Mouse (Mus musculus) gastrocnemius, adult 8-10 months (tissue): Measurements from ENCODE around the gene Grm5. TPM values are rescaled to one million over a fixed set of nuclear protein-coding genes. Genes with fewer than 3 reads are reported as not detected.

ENCODE experiments used
- DNase-seq, 2 experiments: peaks; one replicate each; pipeline ENCODE4 v3.0.0; 2022; ENCODE audit warnings: low spot score in 2 of 2
- total RNA-seq, 4 experiments: library from RNA; stranded (reverse); gene quantifications; 2 replicates each; pipeline ENCODE4 v1.2.4; 2022

Gene Grm5
- total RNA-seq = under 1 TPM in 1 of 4 experiments, not detected in 3; 0.07 TPM

DNA sequence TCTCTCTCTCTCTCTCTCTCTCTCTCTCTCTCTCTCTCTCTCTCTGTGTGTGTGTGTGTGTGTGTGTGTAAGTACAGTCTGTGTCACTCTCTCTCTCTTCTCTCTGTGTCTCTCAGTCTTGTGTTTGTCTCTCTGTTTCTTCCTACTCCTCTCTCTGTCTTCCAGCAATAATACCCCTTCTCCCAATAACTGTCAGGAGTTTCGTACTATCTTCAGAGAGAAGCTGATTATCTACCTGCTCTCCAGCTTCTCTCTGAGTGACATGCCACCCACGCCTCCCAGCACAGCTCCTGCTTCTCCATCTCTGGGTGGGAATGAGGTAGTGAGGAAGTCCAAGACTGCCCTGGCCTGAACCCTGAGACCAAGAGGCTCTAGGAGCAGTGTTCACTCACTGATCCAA lies at the start of gene Grm5:
Gene Grm5 (plus strand): TSS at position 301 of the 400 bp plus-strand sequence.
- no peak for DNase-seq

DNA sequence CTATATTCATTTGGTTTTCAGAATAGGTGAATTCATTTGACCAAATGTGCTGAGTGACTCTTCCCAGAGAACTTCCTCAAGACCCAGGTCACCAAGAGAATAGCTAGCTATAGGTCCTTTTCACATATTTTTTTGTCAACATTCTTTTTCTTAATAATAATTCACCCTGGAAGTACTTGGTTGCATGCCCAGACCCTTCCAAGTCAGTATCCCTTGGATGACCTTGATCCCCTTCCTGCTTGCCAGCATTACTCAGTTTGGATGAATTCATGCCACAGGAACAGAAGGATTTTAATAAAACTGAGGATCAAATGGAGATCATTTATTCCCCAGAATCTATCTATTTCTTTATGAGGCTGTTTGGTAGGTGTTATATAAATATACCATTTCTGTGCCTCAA lies 44.9 kb upstream of the Grm5 start:
- no peak for DNase-seq

DNA sequence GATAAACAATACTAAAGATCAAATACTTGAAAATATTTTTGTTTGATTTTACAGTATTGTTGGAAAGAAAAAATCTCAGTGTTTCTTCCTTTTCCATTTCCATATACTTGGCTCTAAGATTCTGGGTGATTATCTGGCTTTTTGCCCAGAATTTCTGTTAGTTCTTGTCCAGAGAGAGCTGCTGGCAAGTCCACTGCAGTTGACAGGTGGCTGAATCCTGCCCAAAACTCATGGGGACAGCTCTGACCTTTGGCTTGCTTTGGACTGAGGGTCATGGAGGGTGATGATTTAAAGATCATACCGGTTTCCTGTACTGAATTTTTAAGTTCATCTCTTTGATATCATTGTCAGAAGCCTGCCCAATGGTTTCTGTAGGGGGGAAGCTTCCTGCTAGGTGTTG lies 18.7 kb upstream of the Grm5 start:
- no peak for DNase-seq

DNA sequence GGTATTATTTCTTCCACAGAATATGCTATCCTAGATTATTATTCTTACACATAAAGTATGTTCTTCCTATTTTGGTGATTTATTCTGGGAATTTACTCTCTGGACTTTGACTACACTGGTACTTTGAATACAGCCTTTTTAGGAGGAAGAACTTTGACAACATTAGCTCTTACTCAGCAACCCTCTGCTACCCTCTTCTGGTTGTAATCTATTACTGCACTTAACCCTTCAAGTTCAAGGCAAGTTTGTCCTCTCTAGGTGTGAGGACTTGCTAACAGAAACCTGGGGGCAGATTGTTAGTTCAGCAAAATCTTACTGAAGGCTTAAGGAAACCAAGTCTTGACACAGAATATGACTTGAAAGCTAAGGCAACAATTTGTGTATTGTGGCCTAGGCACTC lies 17.5 kb upstream of the Grm5 start:
- no peak for DNase-seq

DNA sequence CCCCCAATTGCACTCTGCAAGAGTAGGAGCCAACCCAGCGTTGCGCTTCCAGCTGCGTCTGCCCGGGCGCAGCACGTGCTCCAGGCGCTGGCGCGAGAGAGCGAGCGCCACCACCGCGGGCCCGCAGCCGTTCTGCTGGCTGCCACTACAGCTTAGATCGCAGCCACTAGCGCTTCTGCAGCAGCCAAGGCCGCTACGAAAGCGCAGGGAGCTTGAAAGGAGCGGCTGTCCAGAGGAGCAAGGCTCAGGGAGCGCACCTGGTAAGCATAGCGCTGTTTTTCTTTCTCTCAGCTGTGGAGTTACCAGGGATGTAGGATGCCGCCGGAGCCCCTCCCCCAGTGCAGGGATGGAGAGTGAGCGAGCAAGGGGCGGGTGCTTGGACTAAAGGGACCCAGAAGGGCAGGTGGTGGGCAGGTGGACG lies 323 bp downstream of the Grm5 start:
- DNase-seq = no peak

DNA sequence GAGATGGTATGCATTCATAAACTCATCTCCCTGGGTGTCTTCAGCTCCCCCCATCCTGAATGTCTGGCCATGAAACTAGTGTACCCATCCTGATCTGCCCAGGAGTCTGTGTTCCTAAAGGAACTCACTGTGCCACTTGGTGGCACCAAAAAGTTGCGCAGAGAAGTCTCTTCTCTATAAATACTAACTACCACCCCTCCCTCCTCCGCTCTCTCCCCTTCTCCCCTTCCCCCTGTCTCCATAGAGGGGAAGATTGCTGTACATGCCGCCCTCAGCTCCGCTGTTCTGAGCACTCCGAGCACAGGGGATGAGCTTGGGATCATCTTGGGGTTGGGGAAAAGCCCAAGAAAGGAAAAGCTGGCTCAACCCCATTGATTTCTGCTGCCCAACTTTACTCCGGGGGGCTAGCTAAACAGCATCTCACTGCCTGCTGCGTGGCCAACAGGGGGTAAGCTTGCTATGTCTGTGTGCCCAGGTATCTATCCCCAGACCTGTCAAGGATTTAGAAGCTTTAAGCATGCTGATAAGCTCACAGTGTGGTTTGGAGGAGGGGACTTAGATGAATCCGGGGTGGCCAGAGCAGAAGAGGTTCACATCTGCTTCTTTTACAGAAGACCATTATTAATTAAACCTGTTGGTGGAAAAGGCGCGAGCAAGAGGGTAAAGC lies 2.4 kb downstream of the Grm5 start:
- DNase-seq = no peak

DNA sequence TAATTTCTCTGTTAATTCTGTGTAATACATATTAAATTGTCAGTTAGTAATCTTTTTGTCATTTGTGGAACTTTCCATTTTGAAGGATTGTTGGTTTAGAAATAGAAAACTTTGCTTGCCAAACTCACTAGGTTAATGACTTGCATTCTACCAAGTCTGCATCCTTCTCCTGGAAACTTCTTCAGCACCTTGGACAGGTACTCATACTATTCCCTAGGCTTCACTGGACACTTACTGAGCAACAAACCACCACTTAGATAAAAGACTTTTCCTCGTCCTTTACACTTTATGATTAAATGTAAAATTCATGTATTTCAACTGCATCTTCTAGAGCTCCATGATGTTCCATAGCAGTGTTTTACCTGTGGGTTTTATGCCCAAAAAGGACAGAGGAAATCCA lies 4.0 kb downstream of the Grm5 start:
- no peak for DNase-seq

DNA sequence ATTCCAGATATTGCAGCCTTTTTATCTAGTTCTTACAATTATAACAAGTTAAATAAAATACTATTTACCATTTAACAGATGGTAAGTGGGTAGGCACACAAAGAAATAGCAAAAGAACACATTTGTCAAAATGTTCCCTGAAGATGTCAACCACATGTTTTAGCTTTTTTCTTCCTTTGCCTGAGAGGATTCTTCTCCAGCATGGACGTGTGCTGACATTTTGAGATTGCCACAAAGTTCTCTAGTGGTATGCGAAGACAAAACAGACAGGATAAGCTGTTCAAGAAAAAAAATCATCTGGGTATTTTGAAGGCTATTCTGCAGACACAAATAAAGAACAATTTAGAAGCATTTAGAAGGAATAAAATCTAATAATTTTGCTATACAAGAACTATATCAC lies 42.3 kb downstream of the Grm5 start:
- DNase-seq = no peak

DNA sequence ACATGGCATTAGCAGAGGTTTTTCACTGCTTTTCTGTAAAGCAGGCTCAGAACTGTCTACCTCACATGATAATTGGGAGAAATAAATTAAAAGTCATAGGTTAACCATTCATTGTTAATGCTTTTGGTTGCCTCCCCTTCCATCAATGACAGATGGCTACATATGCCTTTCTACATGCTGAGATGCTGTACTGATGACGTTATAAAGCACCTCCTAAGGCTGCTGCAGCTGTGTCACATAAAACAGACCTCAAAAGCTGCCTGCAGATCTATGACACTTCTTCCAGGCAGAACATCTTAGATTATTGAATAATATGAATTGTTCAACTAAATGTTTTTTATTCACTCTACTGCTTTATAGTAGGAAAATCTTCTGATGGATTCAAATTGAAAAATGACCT lies 51.6 kb downstream of the Grm5 start:
- no peak for DNase-seq

DNA sequence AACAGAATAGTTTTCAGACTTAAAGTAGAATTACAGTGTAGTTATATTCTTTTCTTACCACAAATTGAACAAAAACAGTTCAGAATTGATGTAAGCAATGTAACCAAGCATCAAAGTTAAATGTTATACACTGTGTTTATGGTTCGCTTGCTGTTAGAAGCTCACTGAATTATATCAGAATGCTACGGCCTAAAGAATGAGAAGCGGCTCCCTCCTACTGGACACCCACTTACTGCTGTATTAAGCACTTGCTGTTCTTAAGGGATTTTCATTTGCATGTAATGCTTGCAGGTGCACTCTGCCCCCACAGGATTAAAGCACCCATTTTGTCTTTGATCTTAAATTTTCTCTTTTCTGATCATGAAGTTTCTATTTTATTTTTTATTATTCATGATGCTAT lies 66.6 kb downstream of the Grm5 start:
- DNase-seq = no peak

DNA sequence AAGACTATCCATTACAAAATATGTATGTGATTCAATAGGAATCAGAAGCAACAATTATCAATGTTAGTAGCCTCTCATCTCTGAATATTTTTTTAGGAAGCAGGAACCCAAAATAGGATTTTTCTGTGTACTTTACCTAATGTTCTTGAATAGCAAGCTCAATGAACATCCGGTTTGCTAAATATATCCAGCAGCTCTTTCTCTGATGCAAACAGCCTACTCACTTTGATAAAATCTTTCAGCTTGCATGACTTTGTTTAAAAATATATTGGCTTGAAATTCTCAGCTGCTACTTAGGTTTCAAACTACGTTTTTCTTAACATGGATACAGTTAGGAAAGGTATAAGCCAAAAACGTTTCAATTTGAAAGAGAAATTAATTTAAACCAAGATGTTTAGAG lies 77.8 kb downstream of the Grm5 start:
- DNase-seq = no peak

DNA sequence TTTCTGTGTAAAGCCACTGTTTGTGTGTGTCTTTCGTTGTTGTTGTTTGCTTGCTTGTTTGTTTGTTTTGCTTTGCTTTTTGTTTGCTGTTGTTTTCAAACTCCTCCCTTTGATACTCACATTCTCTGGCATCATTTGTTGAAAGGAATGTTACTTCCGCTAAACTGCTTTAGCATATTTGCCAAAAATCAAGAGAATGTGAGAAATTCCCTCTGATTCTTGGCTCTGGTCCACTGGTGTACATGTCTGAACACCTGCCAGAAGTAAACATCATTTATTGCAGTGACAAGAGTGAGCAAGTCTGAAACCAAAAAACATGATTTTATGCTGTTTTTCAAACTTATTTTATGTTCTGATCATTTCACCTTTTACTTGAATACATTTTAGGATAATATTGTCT lies 80.1 kb downstream of the Grm5 start:
- DNase-seq = no peak

DNA sequence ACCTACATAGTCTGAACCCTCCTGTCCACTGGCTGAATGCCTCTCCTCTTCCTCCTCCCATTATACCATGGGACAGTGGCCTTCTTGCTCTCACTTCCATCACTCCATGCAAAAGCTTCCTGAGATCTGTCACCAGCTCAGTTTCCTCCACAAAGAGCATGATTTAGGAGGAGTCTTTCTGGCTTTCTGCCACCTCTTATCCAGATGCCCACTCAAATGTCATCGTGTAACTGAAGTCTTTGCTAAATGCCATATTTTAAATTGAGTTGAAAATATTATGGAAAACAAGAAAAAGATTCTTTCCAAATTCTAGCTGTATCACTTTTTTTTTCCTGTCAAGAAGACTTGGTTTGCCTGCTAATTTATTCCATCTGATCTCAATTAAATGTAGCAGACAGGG lies 132.4 kb downstream of the Grm5 start:
- no peak for DNase-seq

DNA sequence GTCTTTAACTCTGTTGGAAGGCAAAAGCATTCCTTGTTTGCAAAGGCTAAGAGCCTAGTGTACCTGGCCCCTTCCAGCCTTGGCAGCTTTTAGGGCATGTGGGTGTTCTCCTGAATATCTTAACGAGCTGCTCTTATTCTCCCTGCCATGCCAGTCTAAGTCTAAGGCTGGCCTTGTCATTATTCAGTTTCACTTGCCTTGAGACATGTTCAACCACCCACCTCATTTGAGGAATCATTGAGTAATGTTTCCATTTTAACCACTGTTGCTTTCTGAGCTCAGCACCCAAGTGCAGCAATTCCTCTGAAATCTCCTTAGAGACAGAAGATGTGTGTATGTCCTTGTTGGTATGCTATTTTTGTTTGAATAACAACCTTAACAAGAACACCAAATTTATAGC lies 134.7 kb downstream of the Grm5 start:
- DNase-seq = no peak

DNA sequence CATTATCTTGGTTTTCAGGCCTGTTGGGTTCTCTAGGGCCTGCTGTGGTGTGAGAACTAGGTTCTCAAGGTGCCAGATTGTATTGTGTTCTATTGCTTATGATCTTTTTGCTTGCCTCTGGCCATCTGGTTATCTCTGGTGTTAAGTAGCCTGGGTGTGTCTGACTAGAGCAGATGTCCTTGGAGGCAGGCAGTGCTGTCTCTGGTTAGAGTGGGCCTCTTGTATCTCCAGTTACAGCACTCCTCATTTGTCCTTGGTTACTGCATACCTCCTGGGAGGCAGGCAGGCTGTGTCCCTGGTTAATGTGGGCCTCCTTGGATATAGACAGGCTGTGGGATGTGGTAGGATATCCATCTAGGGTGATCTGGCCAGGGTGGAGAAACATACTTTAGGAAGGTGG lies 150.5 kb downstream of the Grm5 start:
- no peak for DNase-seq

DNA sequence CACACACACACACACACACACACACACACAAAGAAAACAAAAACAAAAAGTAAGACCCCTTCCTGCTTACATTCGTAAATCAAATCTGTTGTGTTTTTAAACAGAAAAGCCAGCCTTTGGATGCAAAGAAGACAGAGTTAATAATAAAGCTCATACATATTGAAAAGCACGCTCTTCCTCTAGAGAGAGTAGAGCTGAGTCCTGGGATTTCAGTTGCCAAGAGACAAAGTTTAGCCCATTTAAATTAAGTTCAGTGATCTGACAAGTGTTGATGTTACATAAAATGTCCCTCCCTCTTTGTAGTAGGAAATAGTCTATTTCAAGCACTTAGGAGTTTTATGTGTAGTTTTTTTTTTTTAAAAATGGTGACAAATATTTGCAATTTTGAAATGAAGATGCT lies 178.0 kb downstream of the Grm5 start:
- DNase-seq = no peak

DNA sequence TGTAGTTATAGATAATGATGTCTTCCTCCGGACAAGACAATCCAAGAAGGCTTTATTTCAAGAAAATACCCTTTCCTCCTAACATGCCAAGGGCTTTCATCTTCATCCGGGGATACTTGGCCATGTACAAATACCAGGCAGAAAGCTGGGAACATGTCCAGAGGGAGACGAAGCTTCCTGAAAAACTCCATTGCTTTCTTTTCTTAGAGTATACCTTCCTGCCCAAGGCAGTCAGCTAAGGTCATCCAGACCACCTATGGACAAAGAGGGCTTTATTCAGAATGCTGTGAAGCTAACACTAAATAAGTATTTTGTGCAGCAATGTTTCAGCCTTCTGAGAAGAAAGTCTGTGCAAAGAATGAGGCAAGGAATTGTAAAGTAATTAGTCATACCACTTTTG lies 178.4 kb downstream of the Grm5 start:
- no peak for DNase-seq

DNA sequence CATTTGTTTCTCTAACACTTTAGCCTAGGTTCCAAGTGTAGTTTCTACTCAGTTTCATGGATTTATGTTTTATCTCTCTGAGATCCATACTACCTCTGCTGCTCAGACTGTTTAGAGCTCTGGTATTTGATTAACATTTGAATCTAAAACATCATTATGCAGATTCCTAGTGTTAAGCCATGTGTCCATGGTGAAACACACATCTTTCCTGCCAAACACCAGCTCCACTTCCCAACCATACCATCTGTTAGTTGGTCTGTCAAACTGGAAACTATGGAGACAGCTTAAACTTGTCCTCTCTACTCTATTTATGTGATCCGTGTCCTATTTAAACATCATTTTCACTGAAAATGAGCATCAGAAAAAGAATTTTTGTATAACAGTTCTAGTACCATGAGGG lies 203.6 kb downstream of the Grm5 start:
- DNase-seq = no peak

DNA sequence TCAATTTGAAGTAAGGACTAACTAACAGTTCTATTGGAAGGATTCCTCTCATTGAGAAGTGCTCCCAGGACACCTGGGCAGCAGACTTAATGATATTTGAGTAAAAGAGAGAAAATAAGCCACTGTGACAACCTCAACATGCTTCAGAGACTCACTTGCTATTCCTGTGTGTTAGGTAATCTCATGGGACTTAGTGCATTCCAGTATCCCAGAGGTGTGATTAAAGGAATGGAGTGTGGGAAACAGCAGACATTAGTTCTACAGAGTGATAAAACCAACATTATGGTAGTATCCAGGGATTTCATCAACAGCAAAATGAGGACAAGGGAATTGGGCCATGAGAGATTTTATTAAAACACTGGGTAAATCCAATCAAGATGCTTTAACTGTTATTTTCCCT lies 205.0 kb downstream of the Grm5 start:
- DNase-seq = no peak

DNA sequence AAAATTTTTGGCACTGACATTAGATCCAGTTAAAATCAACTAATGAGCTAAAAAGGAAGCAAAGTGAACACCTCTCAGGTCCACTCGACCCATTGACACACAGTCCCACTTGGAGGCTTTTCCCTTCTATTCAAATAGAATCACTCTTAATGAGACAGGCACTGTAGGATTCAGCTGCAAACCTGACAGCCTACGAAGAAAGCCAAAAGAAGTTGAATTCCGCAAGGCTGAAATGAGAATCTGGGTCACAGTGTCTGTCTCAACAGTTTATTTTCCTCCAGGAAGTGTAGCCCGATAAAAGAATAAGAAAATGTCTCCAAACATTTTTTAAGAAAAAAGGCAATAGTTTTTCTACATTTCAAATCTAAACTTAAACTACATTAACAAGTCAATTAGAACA lies 209.9 kb downstream of the Grm5 start:
- DNase-seq = no peak

DNA sequence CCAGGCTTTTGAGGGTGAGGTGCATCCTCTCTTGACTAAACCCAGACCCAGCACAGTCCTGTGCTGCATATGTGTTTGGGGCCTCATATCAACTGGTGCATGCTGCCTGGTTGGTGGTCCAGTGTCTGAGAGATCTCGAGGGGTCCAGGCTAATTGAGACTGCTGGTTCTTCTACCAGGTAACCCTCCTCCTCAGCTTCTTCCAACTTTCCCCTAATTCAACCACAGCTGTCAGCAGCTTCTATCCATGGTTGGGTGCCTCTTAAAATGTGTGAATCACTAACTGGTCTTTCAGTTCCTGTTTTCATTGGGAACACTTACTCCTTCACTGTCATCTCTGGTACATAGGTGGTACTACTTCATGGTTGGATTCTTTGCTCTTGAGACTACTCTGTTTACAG lies 240.9 kb downstream of the Grm5 start:
- no peak for DNase-seq

DNA sequence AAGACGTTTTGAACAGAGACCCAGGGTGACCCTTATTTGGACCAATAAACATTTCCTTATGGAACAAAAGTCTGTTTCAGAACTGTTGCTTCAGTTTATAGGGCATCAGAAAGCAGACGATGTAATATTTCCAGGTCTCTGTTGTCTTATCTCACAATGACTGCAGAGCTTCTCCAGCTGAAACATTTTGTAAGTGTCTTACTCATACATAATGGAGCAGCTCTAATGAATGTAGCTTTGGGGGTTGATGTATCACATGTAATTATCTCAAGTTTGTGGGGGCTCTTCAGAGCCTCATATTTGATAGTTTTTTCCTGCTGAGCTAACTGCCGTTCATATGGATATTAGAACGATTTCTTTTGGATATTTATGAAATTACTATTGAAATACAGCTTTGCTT lies 250.7 kb downstream of the Grm5 start:
- DNase-seq = no peak

DNA sequence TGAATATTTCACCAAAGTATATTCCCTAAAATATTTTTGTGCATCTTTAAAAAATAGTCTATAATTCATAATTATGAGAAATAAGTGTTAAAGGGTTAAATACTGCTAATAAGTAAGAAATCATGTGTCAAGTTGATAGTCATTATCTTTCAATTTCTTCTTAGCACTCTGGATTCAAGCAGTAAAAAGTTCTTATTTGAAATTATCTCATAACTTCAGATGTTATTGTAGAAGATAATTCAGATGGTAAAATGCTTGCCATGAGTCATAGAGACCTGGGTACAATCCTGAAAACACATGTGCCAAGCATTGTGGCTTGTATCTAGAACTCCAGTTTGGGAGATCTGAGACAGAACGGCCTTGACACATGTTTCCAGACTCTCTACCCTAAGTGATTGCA lies 254.6 kb downstream of the Grm5 start:
- DNase-seq = no peak

DNA sequence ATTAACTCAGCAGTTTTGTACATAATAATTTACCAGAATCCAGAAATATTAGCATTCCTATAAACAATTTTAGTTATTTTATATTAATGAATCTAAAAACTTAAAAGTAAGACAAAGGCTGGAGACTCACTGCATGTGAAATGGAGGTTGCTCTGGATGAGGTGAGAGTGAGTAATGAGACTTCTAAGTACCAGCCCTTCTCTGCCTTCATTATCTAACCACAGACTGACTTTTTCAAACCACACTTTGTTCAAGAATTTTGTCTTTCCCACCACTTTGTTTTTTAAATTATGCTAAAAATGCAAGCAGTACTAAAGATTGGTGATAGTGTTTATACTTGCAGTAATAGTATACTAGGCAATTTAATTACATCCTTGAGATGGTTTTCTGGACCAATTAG lies 259.5 kb downstream of the Grm5 start:
- DNase-seq = no peak
